Mouse (Mus musculus): Measurements from ENCODE around the gene Ccdc51.
A peak's percentile ranks its signal among the peaks of the same experiment; 100 is the strongest.

Gene Ccdc51

DNA sequence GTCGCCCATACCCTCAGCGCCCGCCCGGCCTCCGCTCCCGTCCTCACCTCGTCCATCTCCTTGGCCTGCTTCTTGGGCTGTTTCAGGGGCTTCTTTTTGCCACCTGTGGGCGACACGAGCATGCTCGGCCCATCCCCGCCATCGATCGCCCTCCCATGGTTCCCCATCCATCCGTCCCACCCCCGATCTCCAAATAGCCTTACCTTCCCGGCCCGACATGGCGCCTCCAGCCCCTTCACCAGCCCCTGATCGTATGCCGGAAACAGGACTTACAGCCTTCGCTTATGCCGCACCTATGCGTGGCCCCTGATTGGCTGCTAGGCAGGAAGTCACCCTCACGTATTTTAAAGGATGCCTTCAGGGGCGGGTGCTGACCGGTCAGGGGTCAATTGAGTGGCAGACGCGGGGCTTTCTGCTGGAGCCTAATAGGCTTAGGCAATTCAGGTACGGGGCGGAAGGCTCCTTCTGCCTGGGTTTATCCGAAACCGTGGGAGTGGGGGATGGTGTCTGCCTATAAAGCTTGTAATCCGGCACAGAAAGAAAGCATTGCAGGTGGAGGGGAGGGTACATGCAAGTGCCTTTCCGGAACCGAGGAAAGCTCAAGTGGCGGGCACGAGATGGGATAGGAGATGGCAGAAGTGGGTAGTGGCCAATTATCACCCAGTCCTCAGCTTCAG is at the start of gene Ccdc51, which contains the start of gene Tma7:
TSS of gene Ccdc51 (plus strand) at position 370 of the 677 bp plus-strand sequence.
TSS of gene Tma7 (minus strand) at position 464 of the 677 bp plus-strand sequence.
- peak; percentile 87 to 95 for DNase-seq

DNA sequence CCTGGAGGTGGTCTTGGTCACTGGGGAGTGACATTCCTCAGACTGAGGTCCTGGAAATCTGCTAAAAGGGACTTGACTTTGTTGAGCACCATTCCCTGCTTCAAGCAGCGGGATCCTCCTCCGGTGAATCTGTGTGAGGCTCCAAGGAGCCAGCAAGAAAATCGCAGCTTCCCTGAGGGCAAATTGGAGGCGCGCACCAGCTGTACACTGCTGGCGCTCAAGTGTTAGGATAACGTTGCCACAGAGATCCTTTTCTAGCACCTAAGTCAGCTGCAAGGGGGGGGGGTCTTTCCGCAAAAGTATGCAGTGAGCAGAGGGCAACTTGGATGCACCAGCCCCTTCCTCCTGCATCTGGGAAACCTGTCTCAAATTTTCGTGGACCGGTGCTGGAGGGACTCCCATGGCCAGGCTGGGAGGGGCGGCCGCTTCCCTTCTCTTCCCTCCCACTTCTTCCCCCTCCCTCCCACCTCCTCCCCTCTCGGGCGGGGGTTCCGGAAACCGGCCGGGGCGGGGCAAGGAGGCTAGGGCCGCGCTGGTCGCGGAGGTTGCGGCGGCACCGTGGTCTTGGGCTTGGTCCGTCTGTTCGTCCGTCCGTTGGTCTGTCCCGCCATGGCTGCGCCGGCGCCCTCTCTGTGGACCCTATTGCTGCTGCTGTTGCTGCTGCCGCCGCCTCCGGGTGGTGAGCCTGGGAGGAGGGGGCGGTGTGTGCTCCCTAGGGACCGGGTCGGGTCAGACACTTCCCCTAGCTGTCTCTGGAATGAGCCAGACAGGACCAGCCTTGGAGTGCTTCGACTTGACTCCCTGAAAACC is 44.0 kb upstream of the Ccdc51 start, which contains the start of gene Shisa5:
TSS of gene Shisa5 (plus strand) at position 480 of the 810 bp plus-strand sequence.
- peak; percentile 87 to 92 for DNase-seq

GRCm38 (mm10) chr9:109038901-109039364 is 43.4 kb upstream of the Ccdc51 start:
- peak; percentile 68 to 87 for DNase-seq

- DNase-seq = peak in 1 of 2 experiments; percentile 6
These were observed 42.6 kb upstream of the Ccdc51 start for GRCm38 (mm10) chr9:109039681-109040080.

- peak; percentile 59 to 67 for DNase-seq
These were observed 42.1 kb upstream of the Ccdc51 start for GRCm38 (mm10) chr9:109040216-109040615.

DNA sequence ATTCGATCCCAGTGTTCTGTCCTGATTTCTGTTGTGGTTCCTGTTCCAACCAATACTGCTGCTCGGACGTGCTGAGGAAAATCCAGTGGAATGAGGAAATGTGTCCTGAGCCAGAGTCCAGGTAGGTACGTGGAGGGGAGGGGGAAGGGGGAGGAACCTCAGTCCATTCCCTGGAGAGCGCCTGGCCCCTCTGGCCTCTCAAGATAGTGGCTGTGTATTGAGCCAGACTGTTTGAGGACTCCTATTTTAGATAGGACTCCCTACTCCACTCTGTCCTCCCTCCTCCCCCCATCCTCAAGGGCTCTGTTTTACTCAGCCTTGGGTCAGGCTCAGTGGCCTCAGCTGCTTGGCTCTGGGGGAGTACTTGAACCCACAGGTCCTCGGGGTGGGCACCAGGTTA is 41.4 kb upstream of the Ccdc51 start:
- peak; percentile 44 to 63 for DNase-seq

DNA sequence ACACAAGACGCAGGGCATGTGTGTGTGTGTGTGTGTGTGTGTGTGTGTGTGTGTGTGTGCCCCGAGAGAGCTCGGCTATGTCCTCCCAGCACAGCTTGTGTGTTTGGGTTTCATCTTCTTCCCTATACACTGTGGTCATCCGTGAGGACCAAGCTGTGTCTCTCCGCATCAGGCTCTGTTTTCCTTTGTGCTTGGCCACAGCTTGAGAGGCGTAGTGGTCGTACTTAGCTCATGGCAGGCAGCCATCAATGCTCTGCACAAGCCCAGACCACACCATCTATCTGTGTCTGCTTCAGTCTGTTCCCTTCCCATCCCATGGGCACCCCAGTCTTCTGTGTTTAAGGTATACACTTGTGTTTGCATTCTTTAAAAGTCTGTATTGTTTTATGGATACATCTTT is 40.9 kb upstream of the Ccdc51 start:
- peak in 1 of 2 experiments; percentile 1 for DNase-seq

DNA sequence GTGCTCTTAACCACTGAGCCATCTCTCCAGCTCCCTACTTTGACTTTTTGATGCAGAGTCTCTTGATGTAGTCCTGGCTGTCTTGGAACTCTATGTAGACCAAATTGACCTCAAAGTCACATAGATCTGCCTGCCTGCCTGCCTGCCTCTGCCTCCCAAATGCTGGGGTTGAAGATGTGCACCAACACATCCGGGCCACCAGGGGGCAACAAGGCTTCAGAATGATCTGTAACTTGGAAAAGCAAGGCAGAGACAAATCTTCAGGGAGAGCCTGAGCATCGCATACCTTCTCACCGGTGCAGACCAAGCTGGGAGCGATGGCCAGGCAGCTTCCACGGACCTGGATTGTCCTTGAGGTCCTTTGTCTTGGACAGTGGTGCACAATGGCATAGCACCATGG is 36.0 kb upstream of the Ccdc51 start:
- DNase-seq = peak; percentile 65 to 66

GRCm38 (mm10) chr9:109049316-109049715 is 33.0 kb upstream of the Ccdc51 start:
- DNase-seq = no peak

- peak in 1 of 2 experiments; percentile 49 for DNase-seq
These were observed 32.2 kb upstream of the Ccdc51 start for GRCm38 (mm10) chr9:109049996-109050673.

DNA sequence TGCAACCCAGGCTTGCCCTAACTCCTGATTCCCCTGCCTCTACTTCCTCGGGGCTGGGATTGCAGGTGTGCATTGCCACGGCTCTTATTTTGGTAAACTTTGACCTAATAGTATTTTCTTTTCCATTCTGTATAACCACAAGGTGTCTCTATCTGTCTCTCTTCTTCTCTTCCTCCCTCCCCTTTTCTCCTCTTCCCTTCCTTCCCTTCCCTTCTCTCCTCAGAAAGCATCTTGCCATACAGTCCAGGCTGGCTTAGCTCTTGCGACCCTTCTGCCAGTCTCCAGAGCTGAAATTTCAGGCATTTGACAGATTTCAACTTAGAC is 31.7 kb upstream of the Ccdc51 start:
- no peak for DNase-seq

DNA sequence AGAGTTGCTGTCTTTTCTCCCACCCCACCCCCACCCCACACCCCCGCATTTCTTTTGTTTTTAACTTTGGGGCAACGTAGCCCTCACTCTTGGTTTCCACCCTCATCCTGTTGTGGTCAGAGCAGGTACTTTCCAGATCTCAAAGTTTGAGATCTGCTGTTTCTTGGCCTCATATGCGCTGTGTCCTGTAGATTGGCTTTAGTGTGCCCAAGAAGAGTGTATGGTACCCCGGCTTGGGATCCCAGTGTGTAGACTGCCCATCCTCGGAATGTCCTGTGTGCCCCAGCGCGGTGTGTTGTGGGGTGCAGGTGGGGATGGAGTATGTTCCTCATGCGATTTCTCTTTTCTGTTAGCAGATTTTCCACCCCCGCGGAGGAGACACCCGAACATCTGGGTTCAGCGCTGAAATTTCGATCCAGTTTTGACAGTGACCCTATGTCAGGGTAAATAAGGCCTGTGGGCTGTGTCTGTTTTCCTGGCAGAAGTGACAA is 31.2 kb upstream of the Ccdc51 start:
- peak in 1 of 2 experiments; percentile 11 for DNase-seq

DNA sequence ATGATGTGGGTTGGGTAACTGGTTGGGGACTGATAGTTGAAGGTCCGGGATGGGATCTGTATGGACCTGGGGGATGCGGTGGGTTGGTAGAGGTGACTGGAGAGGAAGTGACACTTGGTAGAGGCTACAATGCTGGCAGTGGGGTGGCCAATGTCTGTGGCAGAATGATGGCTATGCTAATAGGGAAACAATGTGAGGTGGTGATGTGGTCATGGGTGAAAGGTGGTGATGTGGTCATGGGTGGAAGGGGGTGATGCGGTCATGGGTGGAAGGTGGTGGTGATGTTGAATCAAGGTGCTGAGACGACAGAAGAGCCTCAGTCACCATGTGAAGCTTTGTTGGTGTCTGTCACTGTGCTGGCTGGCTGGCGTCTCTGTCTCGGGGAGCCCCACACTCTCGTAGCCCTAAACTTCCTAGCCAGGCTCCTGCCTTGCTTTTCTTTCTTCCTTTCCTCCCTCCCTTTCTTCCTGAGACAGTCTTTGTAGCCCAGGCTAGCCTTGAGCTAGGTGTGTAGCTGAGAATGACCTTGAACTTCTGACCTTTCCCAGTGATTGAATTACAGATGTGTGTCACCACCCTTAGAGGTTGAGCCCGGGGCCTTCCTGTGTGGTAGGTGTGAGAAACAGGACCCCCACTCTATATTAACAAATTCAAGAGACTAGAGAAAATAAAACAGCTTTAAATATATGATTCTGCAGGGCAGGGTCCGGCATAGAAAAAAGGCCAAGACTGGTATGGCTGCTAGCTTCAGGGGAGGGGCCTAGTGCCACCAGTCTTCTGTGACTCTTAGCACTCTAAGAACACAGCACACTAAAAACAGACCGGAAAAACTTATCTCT is 30.4 kb upstream of the Ccdc51 start:
- no peak for DNase-seq

- no peak for DNase-seq
These were observed 29.6 kb upstream of the Ccdc51 start for GRCm38 (mm10) chr9:109052490-109053260.

GRCm38 (mm10) chr9:109053366-109053765 is 28.9 kb upstream of the Ccdc51 start:
- no peak for DNase-seq

- DNase-seq = no peak
These were observed 28.4 kb upstream of the Ccdc51 start for GRCm38 (mm10) chr9:109053851-109054250.

- peak; percentile 72 to 85 for DNase-seq
These were observed 27.6 kb upstream of the Ccdc51 start for GRCm38 (mm10) chr9:109054712-109055111.

- no peak for DNase-seq
These were observed 26.8 kb upstream of the Ccdc51 start for GRCm38 (mm10) chr9:109055271-109056030.

DNA sequence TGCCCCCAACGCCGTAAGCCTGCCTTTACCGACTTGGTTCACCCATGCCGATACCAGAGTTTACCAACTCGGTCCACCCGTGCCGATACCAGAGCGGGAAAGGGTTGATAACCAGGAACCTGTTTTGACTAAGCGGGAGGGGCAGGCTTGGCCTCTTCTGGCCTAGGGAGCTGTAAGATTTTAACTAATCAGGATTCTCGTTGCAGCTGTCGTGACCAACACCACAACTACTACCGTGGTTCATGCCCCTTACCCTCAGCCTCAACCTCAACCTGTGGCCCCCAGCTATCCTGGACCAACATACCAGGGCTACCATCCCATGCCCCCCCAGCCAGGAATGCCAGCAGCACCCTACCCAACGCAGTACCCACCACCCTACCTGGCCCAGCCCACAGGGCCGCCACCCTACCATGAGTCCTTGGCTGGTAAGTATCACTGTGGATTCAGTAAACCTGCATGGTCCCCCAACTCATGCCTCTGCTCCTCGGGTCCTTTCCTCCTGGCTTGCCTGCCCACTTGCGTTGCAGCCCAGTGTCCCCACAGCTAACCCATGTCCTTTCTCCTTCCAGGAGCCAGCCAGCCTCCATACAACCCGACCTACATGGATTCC is 26.1 kb upstream of the Ccdc51 start:
- no peak for DNase-seq

DNA sequence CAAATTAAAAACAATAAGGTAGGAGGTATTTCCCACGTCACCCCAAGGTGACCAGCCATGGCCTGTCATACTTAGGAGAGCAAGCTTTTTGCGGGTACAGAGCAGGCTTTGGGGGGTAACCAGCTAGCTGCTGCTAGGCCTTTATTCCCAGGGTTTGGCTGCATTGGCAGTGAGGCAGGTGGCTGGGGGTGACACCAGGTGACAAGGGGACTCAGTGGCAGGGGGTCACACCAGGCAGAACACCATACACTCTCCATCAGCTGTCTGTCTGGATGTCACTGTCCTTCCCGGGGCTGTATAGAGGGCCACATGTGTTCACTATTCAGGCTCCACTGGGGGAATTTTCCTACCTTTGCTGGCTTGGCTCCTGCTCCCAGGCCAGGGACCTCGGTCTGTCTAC is 25.4 kb upstream of the Ccdc51 start:
- DNase-seq = no peak
